Mouse (Mus musculus): Measurements from ENCODE around the gene Lexm. TPM values are rescaled to one million over a fixed set of nuclear protein-coding genes. Genes with fewer than 3 reads are reported as not detected.

Lexm gene
- 0.43 TPM in 1 of 2 replicates, not detected in the other for total RNA-seq (2014; rRNA removed)
- polyA plus RNA-seq (2015; fragmentation: Nextera tagmentation; extraction: Ambion mirVana) = not detected in 2 replicates

DNA sequence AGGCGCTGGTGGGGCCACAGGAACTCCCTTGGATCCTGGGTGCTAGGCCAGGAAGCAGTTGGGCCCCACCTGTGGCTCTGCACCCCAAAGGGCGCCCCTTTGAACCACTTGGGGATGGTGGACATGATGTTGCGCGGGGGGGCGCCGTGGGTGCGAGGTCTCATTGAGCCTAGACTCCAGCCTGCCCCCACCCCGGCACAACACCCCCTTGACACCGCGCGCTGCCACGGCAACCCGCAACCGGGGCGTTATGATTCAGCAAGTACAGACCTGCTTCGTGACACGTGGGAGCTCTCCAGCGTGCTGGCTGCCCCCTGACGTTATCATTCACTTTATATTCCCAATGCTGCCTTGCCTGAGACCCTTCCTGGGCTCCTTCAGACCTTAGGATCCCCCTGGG lies at the start of gene Lexm:
Gene Lexm, minus strand, starts transcription at position 186 of the 400 bp plus-strand sequence.
- Histone ChIP-seq H3K9ac (replicated peaks; ENCODE audit: low read length) (peak within 1 kb of the TSS; percentile 37), H3K4me1 (ENCODE audit: insufficient read depth, low read length) (peaks cover 12% of the 10 kb centered on the region; the same call in 1 of the 2 replicates), H3K9me3 (ENCODE audit: low read length) (no peaks in the 10 kb centered on the region), H3K4me2 (ENCODE audit: low read depth, low read length) (peak within 1 kb of the TSS; percentile 52), H3K27ac (no peak within 1 kb of the TSS), H3K27me3 (ENCODE audit: insufficient read depth, low read length) (0 out of 2 replicates have a peak, but pooled peaks cover 2% of the 10 kb centered on the region), H3K36me3 (ENCODE audit: insufficient read depth, low read length) (no peaks in the 10 kb centered on the region), H3K4me3 (ENCODE audit: low read length) (peak within 1 kb of the TSS; percentile 21)
- ATAC-seq (no peak), DNase-seq (ENCODE audit: low spot score) (peak; percentile 20)
- TF ChIP-seq CTCF (IDR thresholded peaks at IDR 0.05; ENCODE audit: low read depth) = no peak
- under 1% methylated on average over 19 of the region's 19 CpGs for WGBS

DNA sequence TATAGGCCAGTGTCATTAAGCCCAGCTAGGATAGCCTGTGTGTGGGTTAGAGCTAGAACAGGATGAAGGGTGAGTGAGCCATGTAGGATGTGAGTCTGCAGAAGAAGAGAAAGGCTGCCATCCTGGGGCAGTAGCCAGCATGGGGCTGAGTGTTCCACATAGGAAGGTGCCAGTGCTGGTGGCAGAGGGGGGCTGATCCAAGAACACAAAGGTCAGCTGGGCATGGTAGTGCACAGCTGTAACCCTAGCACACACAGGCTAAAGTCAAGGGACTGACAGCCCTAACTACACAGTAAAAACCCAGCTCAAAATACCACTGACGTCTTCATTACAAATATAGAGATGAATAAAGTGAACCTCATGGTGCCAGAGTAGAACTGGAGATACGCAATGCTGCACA lies 49.5 kb upstream of the Lexm start:
- WGBS = 97% methylated on average over 2 of the region's 2 CpGs
- Histone ChIP-seq H3K9ac (replicated peaks; ENCODE audit: low read length) (no peak overlapping the region), H3K36me3 (ENCODE audit: insufficient read depth, low read length) (peaks cover 84% of the 10 kb centered on the region), H3K4me3 (ENCODE audit: low read length) (no peak overlapping the region), H3K4me1 (ENCODE audit: insufficient read depth, low read length) (no peaks in the 10 kb centered on the region), H3K4me2 (ENCODE audit: low read depth, low read length) (no peak overlapping the region), H3K27ac (no peak overlapping the region), H3K27me3 (ENCODE audit: insufficient read depth, low read length) (no peaks in the 10 kb centered on the region), H3K9me3 (ENCODE audit: low read length) (no peaks in the 10 kb centered on the region)
- TF ChIP-seq CTCF (IDR thresholded peaks at IDR 0.05; ENCODE audit: low read depth) = no peak
- ATAC-seq (no peak), DNase-seq (ENCODE audit: low spot score) (no peak)

DNA sequence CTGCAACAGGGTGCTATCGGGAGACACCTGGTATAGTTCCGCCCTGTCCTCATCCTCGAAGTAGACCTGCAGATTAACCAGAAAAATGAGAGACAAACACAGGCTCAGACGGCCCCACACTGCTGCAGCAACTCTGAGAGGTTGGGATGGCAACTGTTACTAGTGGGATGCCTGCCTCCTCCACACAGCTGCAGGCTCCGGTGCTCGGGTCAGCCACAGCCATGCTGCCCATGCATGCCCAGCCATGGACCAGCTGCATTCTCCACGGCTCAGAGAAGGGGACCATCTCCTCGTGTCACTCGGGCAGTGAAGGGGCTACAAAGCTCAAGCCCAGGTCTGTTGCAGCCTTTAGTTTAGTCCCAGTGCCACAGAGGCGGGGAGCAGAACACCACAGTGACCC lies 48.6 kb upstream of the Lexm start:
- Histone ChIP-seq H3K9ac (replicated peaks; ENCODE audit: low read length) (no peak overlapping the region), H3K36me3 (ENCODE audit: insufficient read depth, low read length) (peaks cover 83% of the 10 kb centered on the region), H3K4me2 (ENCODE audit: low read depth, low read length) (no peak overlapping the region), H3K4me3 (ENCODE audit: low read length) (no peak overlapping the region), H3K27me3 (ENCODE audit: insufficient read depth, low read length) (no peaks in the 10 kb centered on the region), H3K9me3 (ENCODE audit: low read length) (no peaks in the 10 kb centered on the region), H3K4me1 (ENCODE audit: insufficient read depth, low read length) (no peaks in the 10 kb centered on the region), H3K27ac (no peak overlapping the region)
- no peak for DNase-seq (ENCODE audit: low spot score)
- no peak for TF ChIP-seq CTCF (IDR thresholded peaks at IDR 0.05; ENCODE audit: low read depth)
- ATAC-seq = no peak
- WGBS = 94% methylated on average over 10 of the region's 10 CpGs

DNA sequence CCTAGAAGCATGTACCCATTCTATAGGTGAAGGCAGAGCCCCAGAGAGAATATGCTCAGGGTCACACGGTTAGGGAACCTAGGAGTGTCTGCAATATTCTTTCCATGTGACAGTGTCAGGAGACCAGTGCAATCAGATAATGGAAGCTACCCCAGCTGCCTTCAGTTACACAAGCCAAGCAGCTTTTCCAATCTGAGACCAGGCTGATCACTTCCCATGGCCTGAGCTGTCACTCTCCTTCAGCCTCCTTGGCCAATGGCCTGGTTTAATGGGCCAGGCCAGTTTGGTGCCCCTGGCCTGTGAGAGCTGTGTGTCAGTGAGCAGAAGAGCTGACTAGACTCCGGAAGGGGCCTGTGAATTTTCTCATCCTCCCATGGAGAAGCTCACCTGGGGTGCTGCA lies 48.2 kb upstream of the Lexm start:
- no peak overlapping the region for H3K4me3 ChIP-seq (ENCODE audit: low read length)
- H3K27me3 ChIP-seq (ENCODE audit: insufficient read depth, low read length) = no peaks in the 10 kb centered on the region
- no peaks in the 10 kb centered on the region for H3K4me1 ChIP-seq (ENCODE audit: insufficient read depth, low read length)
- H3K36me3 ChIP-seq (ENCODE audit: insufficient read depth, low read length) = peaks cover 83% of the 10 kb centered on the region
- no peak for TF ChIP-seq CTCF (IDR thresholded peaks at IDR 0.05; ENCODE audit: low read depth)
- no peak overlapping the region for H3K4me2 ChIP-seq (ENCODE audit: low read depth, low read length)
- WGBS = 100% methylated on average over 2 of the region's 2 CpGs
- H3K9ac ChIP-seq (replicated peaks; ENCODE audit: low read length) = no peak overlapping the region
- H3K9me3 ChIP-seq (ENCODE audit: low read length) = no peaks in the 10 kb centered on the region
- DNase-seq (ENCODE audit: low spot score) (no peak), ATAC-seq (no peak)
- no peak overlapping the region for H3K27ac ChIP-seq

DNA sequence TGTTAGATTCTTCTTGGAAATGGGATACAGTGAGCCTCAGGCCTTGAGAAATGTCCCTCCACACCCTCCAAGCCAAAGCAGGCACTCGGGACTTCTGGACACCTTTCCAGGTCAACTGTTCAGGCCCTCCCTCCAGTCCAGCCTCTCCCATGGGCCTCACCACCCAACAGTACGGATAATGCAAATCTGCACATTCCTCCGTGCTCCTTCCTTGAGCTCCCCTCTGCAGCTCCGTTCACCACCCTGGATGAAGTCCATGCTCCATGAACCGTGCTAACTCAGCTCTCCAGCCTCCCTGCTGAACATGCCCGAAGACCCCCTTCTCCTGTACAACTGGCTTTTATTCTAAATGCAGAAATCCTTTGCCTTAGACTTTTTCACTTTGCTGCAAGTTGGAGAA lies 47.7 kb upstream of the Lexm start:
- no peaks in the 10 kb centered on the region for H3K4me1 ChIP-seq (ENCODE audit: insufficient read depth, low read length)
- no peak for ATAC-seq
- no peaks in the 10 kb centered on the region for H3K27me3 ChIP-seq (ENCODE audit: insufficient read depth, low read length)
- DNase-seq (ENCODE audit: low spot score) = no peak
- no peak overlapping the region for H3K27ac ChIP-seq
- H3K4me2 ChIP-seq (ENCODE audit: low read depth, low read length) = no peak overlapping the region
- peaks cover 83% of the 10 kb centered on the region for H3K36me3 ChIP-seq (ENCODE audit: insufficient read depth, low read length)
- TF ChIP-seq CTCF (IDR thresholded peaks at IDR 0.05; ENCODE audit: low read depth) = no peak
- H3K4me3 ChIP-seq (ENCODE audit: low read length) = no peak overlapping the region
- no peaks in the 10 kb centered on the region for H3K9me3 ChIP-seq (ENCODE audit: low read length)
- WGBS = 91% methylated on average over 6 of the region's 6 CpGs
- no peak overlapping the region for H3K9ac ChIP-seq (replicated peaks; ENCODE audit: low read length)

DNA sequence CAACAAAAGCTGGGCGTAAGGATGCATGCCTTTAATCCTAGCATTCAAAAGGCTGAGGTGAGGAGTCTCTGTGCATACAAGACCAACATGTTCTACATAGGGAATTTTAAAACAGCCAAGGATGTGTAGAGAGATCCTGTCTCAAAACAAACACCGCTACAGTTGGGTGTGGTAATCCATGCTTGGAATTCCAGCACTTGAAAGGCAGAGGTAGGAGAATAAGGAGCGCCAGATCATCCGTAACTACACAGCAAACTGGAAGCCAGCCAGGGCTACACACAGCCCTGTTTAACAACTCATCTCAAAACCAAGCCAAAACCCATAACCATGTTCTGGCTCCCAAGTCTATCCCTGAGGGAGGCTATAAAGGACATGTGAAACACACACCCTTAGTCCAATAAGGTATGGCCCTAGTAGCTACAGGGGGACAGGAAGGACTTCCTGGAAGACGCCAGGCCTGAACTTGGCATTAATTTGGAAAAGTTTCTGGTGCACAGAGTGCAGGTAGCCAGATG lies 47.0 kb upstream of the Lexm start:
- 92% methylated on average over 5 of the region's 5 CpGs for WGBS
- no peak overlapping the region for H3K4me2 ChIP-seq (ENCODE audit: low read depth, low read length)
- H3K27me3 ChIP-seq (ENCODE audit: insufficient read depth, low read length) = no peaks in the 10 kb centered on the region
- H3K36me3 ChIP-seq (ENCODE audit: insufficient read depth, low read length) = peaks cover 81% of the 10 kb centered on the region
- H3K27ac ChIP-seq = no peak overlapping the region
- H3K9me3 ChIP-seq (ENCODE audit: low read length) = no peaks in the 10 kb centered on the region
- DNase-seq (ENCODE audit: low spot score) = no peak
- no peak overlapping the region for H3K9ac ChIP-seq (replicated peaks; ENCODE audit: low read length)
- H3K4me3 ChIP-seq (ENCODE audit: low read length) = no peak overlapping the region
- no peak for TF ChIP-seq CTCF (IDR thresholded peaks at IDR 0.05; ENCODE audit: low read depth)
- ATAC-seq = no peak
- no peaks in the 10 kb centered on the region for H3K4me1 ChIP-seq (ENCODE audit: insufficient read depth, low read length)

DNA sequence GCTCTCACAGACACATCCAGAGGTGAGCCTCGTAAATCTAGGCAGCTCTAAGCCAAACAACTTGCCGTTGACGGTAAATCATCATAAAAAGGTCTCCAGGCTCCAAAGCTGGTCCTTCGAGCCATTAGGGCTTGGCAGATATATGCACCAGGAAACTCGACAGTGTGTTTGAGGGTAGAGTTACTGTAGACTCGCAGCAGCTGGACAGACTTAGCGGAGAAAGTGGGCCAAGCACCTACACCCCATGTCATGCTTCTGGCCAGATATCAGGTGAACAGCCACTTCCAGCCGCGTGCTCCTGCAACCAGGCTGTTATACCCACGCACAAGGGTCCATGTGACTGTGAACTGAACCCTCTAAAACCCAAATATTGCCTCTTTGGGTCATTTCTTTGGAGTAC lies 38.6 kb upstream of the Lexm start:
- TF ChIP-seq CTCF (IDR thresholded peaks at IDR 0.05; ENCODE audit: low read depth) = no peak
- 94% methylated on average over 10 of the region's 10 CpGs for WGBS
- no peak overlapping the region for H3K4me2 ChIP-seq (ENCODE audit: low read depth, low read length)
- H3K27ac ChIP-seq = no peak overlapping the region
- H3K9me3 ChIP-seq (ENCODE audit: low read length) = no peaks in the 10 kb centered on the region
- peaks cover 17% of the 10 kb centered on the region for H3K36me3 ChIP-seq (ENCODE audit: insufficient read depth, low read length)
- H3K4me3 ChIP-seq (ENCODE audit: low read length) = no peak overlapping the region
- H3K27me3 ChIP-seq (ENCODE audit: insufficient read depth, low read length) = no peaks in the 10 kb centered on the region
- ATAC-seq (no peak), DNase-seq (ENCODE audit: low spot score) (no peak)
- H3K4me1 ChIP-seq (ENCODE audit: insufficient read depth, low read length) = peaks cover 7% of the 10 kb centered on the region
- H3K9ac ChIP-seq (replicated peaks; ENCODE audit: low read length) = no peak overlapping the region
